Comparison of ENCODE assay signal across 8 mouse cellular contexts in genomic region chr1:37028439-37029153, GRCm38 (mm10). TPM values are rescaled to one million over a fixed set of nuclear protein-coding genes. Genes with fewer than 3 reads are reported as not detected.
DNase-seq lines count a peak whose midpoint lies in the region; ATAC-seq and TF ChIP-seq lines count a peak whose summit lies in the region.

No protein-coding gene starts in this region.

- peak overlapping the region; percentile 32; the same call in 1 of the 2 replicates for H3K9ac ChIP-seq in lung, postnatal 0 days (replicated peaks; ENCODE audit: low read depth)
- peak overlapping the region; percentile 26; the same call in 1 of the 2 replicates for H3K9ac ChIP-seq in embryonic facial prominence, embryonic 15.5 days

- no peaks in the 10 kb centered on the region for H3K36me3 ChIP-seq in lung, postnatal 0 days (ENCODE audit: insufficient read depth, low read length)
- no peaks in the 10 kb centered on the region for H3K36me3 ChIP-seq in embryonic facial prominence, embryonic 15.5 days
- no peaks in the 10 kb centered on the region for H3K36me3 ChIP-seq in limb, embryonic 10.5 days
- no peaks in the 10 kb centered on the region for H3K36me3 ChIP-seq in splenic B cell, adult 2 months (ENCODE audit: control insufficient read depth, insufficient read depth, low read length, poor library complexity, severe bottlenecking)

- no peak for DNase-seq in lung, postnatal 0 days (ENCODE audit: low spot score)
- DNase-seq in lung, postnatal 4 days: no peak
- no peak for DNase-seq in limb, embryonic 10.5 days (ENCODE audit: low spot score)
- DNase-seq in splenic B cell, adult 2 months (ENCODE audit: low read depth, low spot score): peak; percentile 32
- DNase-seq in left cerebral cortex, postnatal 14 days (ENCODE audit: low spot score in 2 of 2): no peak
- no peak for DNase-seq in ovary, postnatal 36 days (ENCODE audit: low spot score)

- no peaks in the 10 kb centered on the region for H3K9me3 ChIP-seq in lung, postnatal 0 days (ENCODE audit: low read length)
- H3K9me3 ChIP-seq in embryonic facial prominence, embryonic 15.5 days (replicated peaks): no peaks in the 10 kb centered on the region
- H3K9me3 ChIP-seq in limb, embryonic 10.5 days (replicated peaks): no peaks in the 10 kb centered on the region

- ATAC-seq in lung, postnatal 0 days: no peak
- no peak for ATAC-seq in embryonic facial prominence, embryonic 15.5 days (ENCODE audit: insufficient number of reproducible peaks, low FRiP score, low TSS enrichment, low read depth)
- ATAC-seq in cerebellum, adult (ENCODE audit: insufficient number of reproducible peaks, low FRiP score, low TSS enrichment): no peak

- TF ChIP-seq CTCF in lung, postnatal 0 days (IDR thresholded peaks at IDR 0.05): no peak

- 3% methylated on average over 18 of the region's 18 CpGs for WGBS in lung, postnatal 0 days
- WGBS in embryonic facial prominence, embryonic 15.5 days: 6% methylated on average over 18 of the region's 18 CpGs
- WGBS in limb, embryonic 10.5 days: 9% methylated on average over 18 of the region's 18 CpGs

- H3K4me1 ChIP-seq in lung, postnatal 0 days (ENCODE audit: insufficient read depth, low read depth, low read length): no peaks in the 10 kb centered on the region
- H3K4me1 ChIP-seq in embryonic facial prominence, embryonic 15.5 days: peaks cover 21% of the 10 kb centered on the region; the same call in 1 of the 2 replicates
- H3K4me1 ChIP-seq in limb, embryonic 10.5 days: peaks cover 10% of the 10 kb centered on the region

- intact Hi-C loops in left cerebral cortex, postnatal 14 days (cut with DNase I): no loop called here

- peak overlapping the region; percentile 68 for H3K4me2 ChIP-seq in lung, postnatal 0 days (replicated peaks; ENCODE audit: low read depth, low read length)
- peak overlapping the region; percentile 92 for H3K4me2 ChIP-seq in embryonic facial prominence, embryonic 15.5 days (replicated peaks)

- no peaks in the 10 kb centered on the region for H3K27me3 ChIP-seq in lung, postnatal 0 days (replicated peaks; ENCODE audit: insufficient read depth, low read length)
- H3K27me3 ChIP-seq in embryonic facial prominence, embryonic 15.5 days: no peaks in the 10 kb centered on the region
- H3K27me3 ChIP-seq in limb, embryonic 10.5 days (ENCODE audit: low read depth, poor library complexity, severe bottlenecking): no peaks in the 10 kb centered on the region; the same call in 1 of the 2 replicates
- H3K27me3 ChIP-seq in splenic B cell, adult 2 months (ENCODE audit: control insufficient read depth, insufficient read depth, low read length, poor library complexity, severe bottlenecking): no peaks in the 10 kb centered on the region

- H3K4me3 ChIP-seq in lung, postnatal 0 days (ENCODE audit: low read depth, low read length): peak overlapping the region; percentile 37
- peak overlapping the region; percentile 52 for H3K4me3 ChIP-seq in embryonic facial prominence, embryonic 15.5 days (replicated peaks)
- H3K4me3 ChIP-seq in limb, embryonic 10.5 days: peak overlapping the region; percentile 58

- no peak overlapping the region for H3K27ac ChIP-seq in lung, postnatal 0 days (ENCODE audit: low read length)
- no peak overlapping the region for H3K27ac ChIP-seq in embryonic facial prominence, embryonic 15.5 days (replicated peaks)
- H3K27ac ChIP-seq in limb, embryonic 10.5 days: peak overlapping the region; percentile 42; the same call in 1 of the 2 replicates

- no peak for TF ChIP-seq EP300 in lung, postnatal 0 days (IDR thresholded peaks at IDR 0.05)

RNA-seq across cellular contexts. Expression of gene Vwa3b, which starts 2.2 kb away (rescaled TPM):
- 1.4 and 2.3 TPM in 2 replicates for polyA plus RNA-seq in lung, postnatal 0 days (2015; fragmentation: Nextera tagmentation; extraction: Ambion mirVana)
- 1.8 and 2.9 TPM in 2 replicates for polyA plus RNA-seq in embryonic facial prominence, embryonic 15.5 days (2015; fragmentation: Nextera tagmentation; extraction: Ambion mirVana)
- 0.23 and 0.31 TPM in 2 replicates for polyA plus RNA-seq in limb, embryonic 10.5 days (2016; fragmentation: Nextera tagmentation; extraction: Ambion mirVana)
- 1 to 10 TPM; 1.8 to 3.2 TPM for total RNA-seq in left cerebral cortex, postnatal 14 days (2021)
